Mouse (Mus musculus): ENCODE results near the gene Ebf1.

DNA sequence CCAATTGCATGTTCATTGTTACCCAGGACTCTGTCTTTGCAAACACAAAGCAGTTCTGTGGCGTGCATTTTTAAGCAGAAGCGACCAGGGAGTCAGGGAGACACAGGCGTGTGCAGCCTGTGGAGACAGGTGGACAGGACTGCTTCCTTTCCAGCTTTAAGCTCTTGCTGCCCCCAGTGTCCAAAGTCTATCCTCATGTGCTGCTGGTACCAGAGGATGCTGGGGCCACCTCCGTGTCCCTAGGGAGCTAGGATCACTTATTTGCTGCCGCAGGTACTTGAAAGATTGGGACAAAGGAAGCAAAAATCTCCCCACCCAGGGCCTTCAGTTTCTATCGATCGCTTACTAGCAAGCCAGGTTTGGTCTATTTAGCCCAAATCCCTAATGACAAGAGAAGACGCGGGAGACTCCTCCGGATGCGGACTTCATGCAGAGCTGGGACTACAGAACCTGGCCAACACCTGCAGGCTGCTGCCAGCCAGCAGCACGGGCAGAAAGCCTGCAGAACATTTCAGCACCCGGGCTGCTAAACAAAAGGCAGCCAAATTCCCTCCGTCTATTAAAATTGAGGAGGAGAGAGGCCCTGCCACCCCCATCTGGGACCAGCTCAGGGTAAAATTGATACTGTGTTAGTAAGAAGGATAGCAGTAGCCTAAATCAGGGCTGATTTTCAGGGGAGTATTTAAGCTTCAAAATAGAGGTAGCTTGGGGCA, 215.3 kb downstream of the Ebf1 start:
- TF ChIP-seq CTCF (IDR thresholded peaks at IDR 0.05; ENCODE audit: extremely low read depth, insufficient read depth, insufficient read length, insufficient replicate concordance) (no peak), POLR2A (IDR thresholded peaks at IDR 0.05; ENCODE audit: low read depth, low read length) (no peak)
